Mouse (Mus musculus) WW6 (cell line): ENCODE measurements around the gene Vav2.
A peak's percentile ranks its signal among the peaks of the same experiment; 100 is the strongest.

Experiments
- DNase-seq: peaks from one replicate; pipeline ENCODE4 v3.0.0-alpha.2; 2013; ENCODE audit warnings: low read depth, low spot score

Vav2 gene

GRCm38 (mm10) chr2:27441767-27442707, 15.2 kb upstream of the Vav2 start, which contains the start of gene Brd3os:
TSS of gene Brd3os (plus strand) at chr2:27442324.
- DNase-seq = peak; percentile 96

- DNase-seq = no peak
These were observed 11.4 kb upstream of the Vav2 start for GRCm38 (mm10) chr2:27438281-27438680.

GRCm38 (mm10) chr2:27437876-27438275, 11.0 kb upstream of the Vav2 start:
- no peak for DNase-seq

- DNase-seq = no peak
These were observed 5.8 kb upstream of the Vav2 start for GRCm38 (mm10) chr2:27432599-27432998.

GRCm38 (mm10) chr2:27430621-27431020, 3.8 kb upstream of the Vav2 start:
- no peak for DNase-seq

- DNase-seq = no peak
These were observed 1.2 kb upstream of the Vav2 start for GRCm38 (mm10) chr2:27428071-27428470.

- no peak for DNase-seq
These were observed 403 bp downstream of the Vav2 start for GRCm38 (mm10) chr2:27426406-27426854.

- DNase-seq = no peak
These were observed 955 bp downstream of the Vav2 start for GRCm38 (mm10) chr2:27425751-27426405.

GRCm38 (mm10) chr2:27425161-27425611, 1.6 kb downstream of the Vav2 start:
- DNase-seq = no peak

GRCm38 (mm10) chr2:27423596-27423995, 3.2 kb downstream of the Vav2 start:
- no peak for DNase-seq

- DNase-seq = no peak
These were observed 5.4 kb downstream of the Vav2 start for GRCm38 (mm10) chr2:27421293-27422068.

- DNase-seq = no peak
These were observed 8.2 kb downstream of the Vav2 start for GRCm38 (mm10) chr2:27418577-27419070.

- no peak for DNase-seq
These were observed 9.1 kb downstream of the Vav2 start for GRCm38 (mm10) chr2:27417648-27418153.

- no peak for DNase-seq
These were observed 10.4 kb downstream of the Vav2 start for GRCm38 (mm10) chr2:27416425-27416824.

- DNase-seq = no peak
These were observed 11.6 kb downstream of the Vav2 start for GRCm38 (mm10) chr2:27415060-27415783.

GRCm38 (mm10) chr2:27413936-27414657, 12.7 kb downstream of the Vav2 start:
- DNase-seq = no peak

GRCm38 (mm10) chr2:27413582-27413935, 13.3 kb downstream of the Vav2 start:
- DNase-seq = no peak

GRCm38 (mm10) chr2:27412245-27412800, 14.5 kb downstream of the Vav2 start:
- DNase-seq = no peak

- DNase-seq = no peak
These were observed 15.1 kb downstream of the Vav2 start for GRCm38 (mm10) chr2:27411688-27412174.
